Mouse (Mus musculus) liver, embryonic 18 days (tissue): Measurements from ENCODE around the gene Gm13420. TPM values are rescaled to one million over a fixed set of nuclear protein-coding genes. Genes with fewer than 3 reads are reported as not detected.

Experiments
- polyA plus RNA-seq: library from polyadenylated mRNA; depleted of rRNA; stranded (reverse); fragments of >200 nt; gene quantifications from 2 replicates; pipeline ENCODE4 v1.2.3, GENCODE M21; 2012; rRNA removed

The Gm13420 gene
- 0.45 and 0.77 TPM in 2 replicates for polyA plus RNA-seq

DNA sequence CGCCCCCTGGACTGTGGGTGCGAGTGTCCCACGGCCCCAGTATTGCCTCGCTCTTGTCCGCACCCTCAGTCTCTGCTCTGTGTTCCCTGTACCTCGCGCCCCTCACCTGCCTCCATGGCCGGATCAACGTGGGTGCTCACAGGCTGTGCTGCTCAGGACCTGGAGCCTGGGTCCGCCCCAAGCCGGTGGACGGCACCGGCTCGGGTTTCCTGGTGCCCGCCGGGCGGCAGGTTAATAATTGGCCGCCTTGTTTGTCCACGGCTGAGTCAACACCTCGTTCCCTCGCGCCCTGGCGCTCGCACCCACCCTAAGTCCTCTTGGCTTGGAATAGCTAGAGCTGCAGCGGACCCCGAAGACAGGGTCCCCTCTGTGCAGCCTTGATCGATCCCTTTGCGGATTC is at the start of gene Gm13420:
TSS of gene Gm13420 (minus strand) at position 189 of the 400 bp plus-strand sequence.

DNA sequence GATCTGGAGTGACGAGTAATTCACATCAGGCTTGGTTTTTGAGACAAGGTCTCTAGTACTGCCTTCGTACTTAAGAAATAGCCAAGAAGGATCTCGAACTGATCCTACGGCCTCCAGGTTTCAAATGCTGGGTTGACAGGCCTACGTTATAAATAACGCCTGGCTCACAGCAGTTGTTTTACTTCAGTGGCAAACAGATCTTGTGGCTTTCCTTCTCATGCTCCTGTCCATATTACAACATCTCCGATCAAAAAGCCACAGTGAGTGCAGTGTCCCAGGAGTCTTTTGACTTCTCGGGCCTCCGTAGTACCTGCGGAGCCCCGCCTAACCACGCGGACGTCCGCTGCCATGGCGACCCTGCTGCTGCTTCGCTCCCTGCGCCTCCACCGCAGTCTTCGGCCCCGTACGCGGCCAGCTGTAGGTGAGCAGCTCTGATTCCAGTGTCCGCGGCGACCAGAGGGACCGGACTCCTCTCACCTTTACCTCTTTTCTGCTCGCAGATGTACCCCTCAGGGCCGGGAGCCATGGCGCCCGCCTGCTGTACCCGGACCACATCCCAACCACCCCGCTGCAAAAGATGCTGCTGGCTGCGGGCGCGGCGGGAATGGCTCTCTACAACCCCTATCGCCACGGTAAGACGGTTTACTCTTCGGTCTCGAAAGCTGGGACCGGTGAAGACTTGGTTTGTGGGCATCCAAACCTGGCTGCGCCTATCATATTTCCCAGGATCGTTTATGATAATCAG is 36.6 kb upstream of the Gm13420 start, which contains the start of gene Trub2:
TSS of gene Trub2 (minus strand) at position 566 of the 745 bp plus-strand sequence.

DNA sequence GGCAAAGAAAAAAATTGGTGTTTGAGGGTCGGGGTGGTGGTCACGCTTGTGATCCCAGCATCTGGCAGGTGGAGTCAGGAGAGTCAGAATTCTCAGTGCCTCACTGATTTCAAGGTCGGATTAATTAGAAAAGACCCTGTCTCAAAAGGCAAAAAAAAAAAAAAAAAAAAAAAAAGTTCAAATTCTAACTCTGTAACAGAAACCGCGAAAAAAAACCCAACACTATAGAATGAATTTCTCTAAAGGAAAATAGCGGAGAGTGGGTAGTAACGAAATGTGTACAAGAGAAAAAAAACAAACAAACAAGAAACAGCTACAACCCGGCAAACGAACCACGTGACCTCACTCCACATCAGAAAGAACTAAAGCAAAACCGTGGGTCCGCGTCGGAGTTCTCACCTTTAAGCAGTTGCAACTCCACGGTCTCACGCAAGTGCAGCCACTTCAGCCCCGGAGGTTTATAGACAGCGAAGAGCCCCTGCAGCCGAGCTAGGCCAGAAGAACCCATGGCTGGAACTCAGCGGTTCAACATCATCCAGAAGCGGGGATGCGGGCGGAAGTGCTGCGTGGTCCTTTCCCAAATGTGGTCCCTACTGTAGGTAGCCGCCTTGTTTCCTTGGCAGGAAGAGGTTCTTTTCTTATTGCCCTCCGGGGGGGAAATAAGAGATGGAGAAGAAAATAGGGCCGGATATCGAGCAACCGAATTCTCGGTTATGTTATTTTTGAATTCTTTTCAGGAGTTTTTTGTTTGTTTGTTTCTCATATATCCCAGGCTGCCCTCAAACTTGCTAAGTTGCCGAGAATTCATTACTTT is 35.8 kb upstream of the Gm13420 start, which contains the start of gene Coq4:
TSS of gene Coq4 (plus strand) at position 390 of the 814 bp plus-strand sequence.

Other genes with a start within 250 kb of the Gm13420 start
- 8.9 and 10.2 TPM in 2 replicates for gene Rapgef1, start 132.0 kb downstream of the Gm13420 start, polyA plus RNA-seq
- gene Gm13547, start 7.6 kb upstream of the Gm13420 start, polyA plus RNA-seq, result not detected in 2 replicates
- 9.4 and 9.7 TPM in 2 replicates for gene Coq4, start 35.8 kb upstream of the Gm13420 start, polyA plus RNA-seq
- gene Trub2, start 36.8 kb upstream of the Gm13420 start, polyA plus RNA-seq, result 9.4 and 10.8 TPM in 2 replicates
- 6.7 and 7.1 TPM in 2 replicates for gene Slc27a4, start 50.9 kb upstream of the Gm13420 start, polyA plus RNA-seq
- 13.4 and 14.4 TPM in 2 replicates for gene Urm1, start 68.4 kb upstream of the Gm13420 start, polyA plus RNA-seq
- gene Cercam, start 117.5 kb upstream of the Gm13420 start, polyA plus RNA-seq, result 7.1 and 9.2 TPM in 2 replicates
- gene Odf2, start 137.5 kb upstream of the Gm13420 start, polyA plus RNA-seq, result 13.0 and 18.6 TPM in 2 replicates
- 8.3 and 9.8 TPM in 2 replicates for gene Gle1, start 183.7 kb upstream of the Gm13420 start, polyA plus RNA-seq
- gene Sptan1, start 213.9 kb upstream of the Gm13420 start, polyA plus RNA-seq, result 34.7 and 35.9 TPM in 2 replicates